Mouse (Mus musculus): ENCODE data around the gene Prkab2.

The Prkab2 gene

GRCm38 (mm10) chr3:97657655-97658411 is at the start of gene Prkab2:
TSS of gene Prkab2 (plus strand) at chr3:97658193.
- peak; percentile 56 for DNase-seq (ENCODE audit: extremely low read depth, low read depth, low spot score)

- DNase-seq (ENCODE audit: extremely low read depth, low read depth, low spot score) = no peak
These were observed 48.7 kb upstream of the Prkab2 start for GRCm38 (mm10) chr3:97609201-97609844.

GRCm38 (mm10) chr3:97609845-97610410 is 48.1 kb upstream of the Prkab2 start, which contains the start of gene Chd1l:
TSS of gene Chd1l (minus strand) at chr3:97610203.
- no peak for DNase-seq (ENCODE audit: extremely low read depth, low read depth, low spot score)

GRCm38 (mm10) chr3:97611021-97611420 is 47.0 kb upstream of the Prkab2 start:
- no peak for DNase-seq (ENCODE audit: extremely low read depth, low read depth, low spot score)

GRCm38 (mm10) chr3:97615154-97615553 is 42.8 kb upstream of the Prkab2 start:
- no peak for DNase-seq (ENCODE audit: extremely low read depth, low read depth, low spot score)

- DNase-seq (ENCODE audit: extremely low read depth, low read depth, low spot score) = no peak
These were observed 42.1 kb upstream of the Prkab2 start for GRCm38 (mm10) chr3:97615933-97616332.

GRCm38 (mm10) chr3:97617091-97617825 is 40.7 kb upstream of the Prkab2 start:
- no peak for DNase-seq (ENCODE audit: extremely low read depth, low read depth, low spot score)

- DNase-seq (ENCODE audit: extremely low read depth, low read depth, low spot score) = no peak
These were observed 40.1 kb upstream of the Prkab2 start for GRCm38 (mm10) chr3:97617899-97618298.

GRCm38 (mm10) chr3:97620657-97621056 is 37.3 kb upstream of the Prkab2 start:
- no peak for DNase-seq (ENCODE audit: extremely low read depth, low read depth, low spot score)

- DNase-seq (ENCODE audit: extremely low read depth, low read depth, low spot score) = no peak
These were observed 33.4 kb upstream of the Prkab2 start for GRCm38 (mm10) chr3:97624611-97625010.

- no peak for DNase-seq (ENCODE audit: extremely low read depth, low read depth, low spot score)
These were observed 30.1 kb upstream of the Prkab2 start for GRCm38 (mm10) chr3:97627893-97628292.

GRCm38 (mm10) chr3:97628391-97629001 is 29.5 kb upstream of the Prkab2 start, which contains the start of gene Fmo5:
TSS of gene Fmo5 (plus strand) at chr3:97628804.
- no peak for DNase-seq (ENCODE audit: extremely low read depth, low read depth, low spot score)

- no peak for DNase-seq (ENCODE audit: extremely low read depth, low read depth, low spot score)
These were observed 28.1 kb upstream of the Prkab2 start for GRCm38 (mm10) chr3:97629941-97630340.

- no peak for DNase-seq (ENCODE audit: extremely low read depth, low read depth, low spot score)
These were observed 27.2 kb upstream of the Prkab2 start for GRCm38 (mm10) chr3:97630746-97631145.

- DNase-seq (ENCODE audit: extremely low read depth, low read depth, low spot score) = no peak
These were observed 26.6 kb upstream of the Prkab2 start for GRCm38 (mm10) chr3:97631258-97631860.

- no peak for DNase-seq (ENCODE audit: extremely low read depth, low read depth, low spot score)
These were observed 24.5 kb upstream of the Prkab2 start for GRCm38 (mm10) chr3:97633456-97633855.

GRCm38 (mm10) chr3:97634288-97634761 is 23.7 kb upstream of the Prkab2 start:
- DNase-seq (ENCODE audit: extremely low read depth, low read depth, low spot score) = peak; percentile 97

- DNase-seq (ENCODE audit: extremely low read depth, low read depth, low spot score) = no peak
These were observed 16.6 kb upstream of the Prkab2 start for GRCm38 (mm10) chr3:97641396-97641795.

- DNase-seq (ENCODE audit: extremely low read depth, low read depth, low spot score) = no peak
These were observed 16.0 kb upstream of the Prkab2 start for GRCm38 (mm10) chr3:97642001-97642400.

GRCm38 (mm10) chr3:97648518-97648917 is 9.5 kb upstream of the Prkab2 start:
- no peak for DNase-seq (ENCODE audit: extremely low read depth, low read depth, low spot score)

All from fat pad, adult 2 months (tissue).